Mouse (Mus musculus): ENCODE data around the gene Col1a1. TPM values are rescaled to one million over a fixed set of nuclear protein-coding genes. Genes with fewer than 3 reads are reported as not detected.

Gene Col1a1
- polyA plus RNA-seq, 1 experiment from 2014 or later: 4,242 TPM

DNA sequence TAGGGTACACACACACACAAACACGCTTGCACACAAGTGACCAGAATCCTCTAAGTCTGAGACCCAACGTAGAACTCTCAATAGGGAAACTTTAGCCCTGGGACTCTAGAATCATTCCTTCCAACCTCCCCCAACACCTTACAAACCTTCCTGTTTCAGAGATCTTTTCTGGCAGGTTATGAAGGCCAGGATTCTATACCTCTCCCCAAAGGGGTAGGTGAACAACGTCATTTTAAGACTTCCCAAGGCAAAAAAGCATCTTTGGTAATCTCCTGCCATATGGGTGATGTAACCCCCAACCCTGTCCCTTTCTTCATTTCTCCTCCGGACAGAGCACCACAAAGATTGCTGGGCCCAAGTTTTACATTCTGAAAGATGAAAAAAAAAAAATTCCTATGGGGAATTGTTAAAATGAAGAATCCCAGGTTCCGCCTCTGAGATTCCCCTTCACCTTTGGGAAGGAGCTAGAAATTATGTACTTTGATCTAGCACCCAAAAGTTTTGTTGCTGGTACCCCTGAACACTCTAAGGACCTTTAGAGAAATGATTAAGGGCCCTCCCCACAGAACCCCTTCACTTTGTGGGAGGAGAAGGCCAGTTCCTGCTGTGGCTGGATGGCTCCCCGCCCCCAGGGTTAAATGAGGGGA lies 54.2 kb downstream of the Col1a1 start:
- Histone ChIP-seq H3K4me1 (peaks cover 71% of the 10 kb centered on the region), H3K36me3 (peaks cover 3% of the 10 kb centered on the region; the same call in 1 of the 2 replicates), H3K27ac (replicated peaks) (peak overlapping the region; percentile 95), H3K27me3 (no peaks in the 10 kb centered on the region), H3K4me3 (replicated peaks) (peak overlapping the region; percentile 91), H3K9me3 (replicated peaks) (no peaks in the 10 kb centered on the region), H3K4me2 (replicated peaks) (peak overlapping the region; percentile 94), H3K9ac (peak overlapping the region; percentile 93; the same call in 1 of the 2 replicates)
- no peak for ATAC-seq (ENCODE audit: insufficient number of reproducible peaks, low FRiP score, low TSS enrichment, low read depth)
- WGBS: 40% methylated on average over 6 of the region's 6 CpGs

DNA sequence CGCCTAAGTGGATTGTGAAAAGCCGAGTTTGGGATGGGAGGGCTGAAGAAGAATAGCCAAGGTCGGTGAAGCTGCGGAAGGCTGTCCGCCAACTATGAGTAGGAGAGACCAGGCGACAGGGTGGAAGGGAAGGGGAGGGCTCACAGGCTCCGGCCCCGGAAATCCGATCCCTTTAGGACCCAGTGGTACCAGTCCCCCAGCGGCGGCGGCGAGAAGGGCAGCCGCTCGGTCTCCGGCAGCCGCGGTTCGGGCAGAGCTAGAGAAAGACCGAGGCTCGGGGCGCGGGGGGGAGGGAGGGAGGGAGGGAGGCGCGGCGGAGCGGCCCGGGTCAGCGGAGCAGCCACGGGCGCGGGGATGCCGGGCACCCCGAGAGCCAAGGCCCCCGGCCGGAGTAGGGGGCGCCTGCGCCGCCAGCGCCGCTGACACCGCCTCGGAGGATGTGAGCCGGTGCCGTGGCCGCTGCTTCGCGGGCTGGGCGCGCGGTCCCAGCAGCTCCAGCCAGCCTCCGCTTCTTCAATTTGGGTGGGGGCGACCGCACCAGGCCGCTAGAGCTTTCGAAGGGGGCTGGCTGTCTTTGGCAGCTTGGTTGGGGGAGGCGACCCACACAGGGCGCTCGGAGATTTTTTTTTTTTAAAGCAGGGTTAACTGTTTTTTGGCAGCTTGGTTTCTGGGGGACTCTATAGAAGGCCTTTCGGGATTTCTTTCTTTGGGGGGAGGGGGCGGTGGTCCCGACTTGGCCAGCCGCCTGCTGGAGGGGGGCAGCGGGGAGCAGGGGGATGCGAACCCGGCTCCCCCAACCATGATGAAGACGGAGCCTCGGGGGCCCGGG lies 54.9 kb downstream of the Col1a1 start, which contains the start of gene Ppp1r9b:
TSS of gene Ppp1r9b (plus strand) at position 287 of the 829 bp plus-strand sequence.
- WGBS: under 1% methylated on average over 65 of the region's 69 CpGs

DNA sequence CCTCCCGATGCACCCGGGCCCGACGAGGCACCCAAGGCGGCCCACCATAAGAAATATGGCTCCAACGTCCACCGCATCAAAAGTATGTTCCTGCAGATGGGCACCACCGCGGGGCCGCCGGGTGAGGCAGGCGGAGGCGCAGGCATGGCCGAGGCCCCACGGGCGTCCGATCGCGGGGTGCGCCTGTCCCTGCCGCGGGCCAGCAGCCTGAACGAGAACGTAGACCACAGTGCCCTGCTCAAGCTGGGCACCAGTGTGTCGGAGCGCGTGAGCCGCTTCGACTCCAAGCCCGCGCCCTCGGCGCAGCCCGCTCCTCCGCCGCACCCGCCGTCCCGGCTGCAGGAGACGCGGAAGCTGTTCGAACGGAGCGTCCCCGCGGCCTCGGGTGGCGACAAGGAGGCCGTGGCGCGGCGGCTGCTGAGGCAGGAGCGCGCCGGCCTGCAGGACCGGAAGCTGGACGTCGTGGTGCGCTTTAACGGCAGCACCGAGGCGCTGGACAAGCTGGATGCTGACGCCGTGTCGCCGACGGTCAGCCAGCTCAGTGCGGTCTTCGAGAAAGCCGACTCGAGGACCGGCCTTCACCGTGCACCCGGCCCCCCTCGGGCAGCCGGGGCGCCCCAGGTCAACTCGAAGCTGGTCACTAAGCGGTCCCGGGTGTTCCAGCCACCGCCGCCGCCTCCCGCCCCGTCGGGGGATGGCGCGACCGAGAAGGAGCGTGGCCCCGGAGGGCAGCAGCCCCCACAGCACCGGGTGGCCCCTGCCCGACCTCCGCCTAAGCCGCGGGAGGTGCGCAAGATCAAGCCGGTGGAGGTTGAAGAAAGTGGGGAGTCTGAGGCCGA lies 55.8 kb downstream of the Col1a1 start:
- Histone ChIP-seq H3K36me3 (peaks cover 13% of the 10 kb centered on the region), H3K4me3 (replicated peaks) (peak overlapping the region; percentile 91), H3K27ac (replicated peaks) (peak overlapping the region; percentile 95), H3K4me1 (peaks cover 81% of the 10 kb centered on the region), H3K9ac (peak overlapping the region; percentile 93), H3K27me3 (no peaks in the 10 kb centered on the region), H3K9me3 (replicated peaks) (no peaks in the 10 kb centered on the region), H3K4me2 (replicated peaks) (peak overlapping the region; percentile 94)
- under 1% methylated on average over 99 of the region's 99 CpGs for WGBS
- no peak for ATAC-seq (ENCODE audit: insufficient number of reproducible peaks, low FRiP score, low TSS enrichment, low read depth)

More for the DNA sequence above, 54.9 kb downstream of the Col1a1 start, which contains the start of gene Ppp1r9b:
- peak within 1 kb of the TSS; percentile 91 for H3K4me3 ChIP-seq (replicated peaks)
- peaks cover 78% of the 10 kb centered on the region for H3K4me1 ChIP-seq
- H3K9ac ChIP-seq: peak within 1 kb of the TSS; percentile 93
- peaks cover 6% of the 10 kb centered on the region; the same call in 1 of the 2 replicates for H3K36me3 ChIP-seq
- no peaks in the 10 kb centered on the region for H3K9me3 ChIP-seq (replicated peaks)
- peak within 1 kb of the TSS; percentile 94 for H3K4me2 ChIP-seq (replicated peaks)
- peak; percentile 85 for ATAC-seq (ENCODE audit: insufficient number of reproducible peaks, low FRiP score, low TSS enrichment, low read depth)
- H3K27ac ChIP-seq (replicated peaks): peak within 1 kb of the TSS; percentile 95
- H3K27me3 ChIP-seq: no peaks in the 10 kb centered on the region

DNA sequence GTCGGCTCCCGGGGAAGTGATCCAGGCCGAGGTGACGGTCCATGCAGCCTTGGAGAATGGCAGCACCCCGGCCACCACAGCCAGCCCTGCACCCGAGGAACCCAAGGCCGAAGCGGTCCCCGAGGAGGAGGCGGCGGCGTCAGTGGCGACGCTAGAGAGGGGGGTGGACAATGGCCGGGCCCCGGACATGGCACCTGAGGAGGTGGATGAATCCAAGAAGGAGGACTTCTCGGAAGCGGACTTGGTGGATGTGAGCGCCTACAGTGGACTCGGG lies 56.4 kb downstream of the Col1a1 start:
- 1% methylated on average over 20 of the region's 20 CpGs for WGBS
- Histone ChIP-seq H3K4me3 (replicated peaks) (peak overlapping the region; percentile 91), H3K36me3 (peaks cover 18% of the 10 kb centered on the region), H3K9ac (peak overlapping the region; percentile 93), H3K9me3 (replicated peaks) (no peaks in the 10 kb centered on the region), H3K4me1 (peaks cover 78% of the 10 kb centered on the region), H3K27me3 (no peaks in the 10 kb centered on the region), H3K4me2 (replicated peaks) (peak overlapping the region; percentile 94), H3K27ac (replicated peaks) (peak overlapping the region; percentile 61)
- no peak for ATAC-seq (ENCODE audit: insufficient number of reproducible peaks, low FRiP score, low TSS enrichment, low read depth)

DNA sequence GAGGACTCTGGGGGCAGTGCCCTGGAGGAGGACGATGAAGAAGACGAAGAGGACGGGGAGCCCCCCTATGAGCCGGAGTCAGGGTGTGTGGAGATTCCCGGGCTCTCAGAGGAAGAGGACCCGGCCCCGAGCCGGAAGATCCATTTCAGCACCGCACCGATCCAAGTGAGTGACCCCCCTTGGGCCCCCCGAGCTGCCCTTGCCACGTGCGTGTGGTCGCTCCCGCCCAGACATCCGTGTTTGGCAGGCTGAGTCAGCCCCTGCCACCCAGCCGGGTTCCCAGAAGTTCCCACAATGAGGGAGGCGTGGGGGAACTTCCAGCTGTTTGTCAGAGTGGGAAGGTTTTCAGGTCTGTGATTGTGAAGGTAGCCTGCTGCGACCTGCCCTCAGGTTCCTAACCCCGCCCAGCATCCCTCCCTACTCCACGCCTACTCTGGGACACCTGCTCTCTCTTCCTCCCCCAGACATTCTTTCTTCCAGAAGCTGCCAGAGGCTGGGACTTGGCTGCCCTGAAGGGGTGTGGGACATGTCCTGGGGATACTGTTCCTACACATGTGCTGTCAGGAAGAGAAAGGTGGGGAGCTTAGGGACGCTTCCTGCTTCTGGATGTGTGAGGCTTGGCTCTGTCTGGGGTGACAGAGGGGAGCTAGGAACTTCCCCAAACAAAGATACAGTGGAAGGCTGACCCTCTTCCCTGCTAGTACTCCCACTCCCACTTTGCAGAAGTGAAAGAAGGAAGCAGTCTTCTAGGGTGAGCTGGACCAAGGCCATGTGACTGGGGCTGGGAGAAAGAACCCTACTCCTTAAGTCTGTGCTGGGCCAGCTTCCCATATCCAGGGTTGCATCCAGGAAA lies 57.0 kb downstream of the Col1a1 start:
- peak overlapping the region; percentile 61 for H3K27ac ChIP-seq (replicated peaks)
- H3K9ac ChIP-seq: peak overlapping the region; percentile 93
- peaks cover 78% of the 10 kb centered on the region for H3K4me1 ChIP-seq
- no peaks in the 10 kb centered on the region for H3K9me3 ChIP-seq (replicated peaks)
- peaks cover 24% of the 10 kb centered on the region for H3K36me3 ChIP-seq
- H3K27me3 ChIP-seq: no peaks in the 10 kb centered on the region
- WGBS: 2% methylated on average over 22 of the region's 22 CpGs
- ATAC-seq (ENCODE audit: insufficient number of reproducible peaks, low FRiP score, low TSS enrichment, low read depth): peak; percentile 8; the same call in 1 of the 2 replicates
- H3K4me3 ChIP-seq (replicated peaks): peak overlapping the region; percentile 91
- peak overlapping the region; percentile 94 for H3K4me2 ChIP-seq (replicated peaks)

DNA sequence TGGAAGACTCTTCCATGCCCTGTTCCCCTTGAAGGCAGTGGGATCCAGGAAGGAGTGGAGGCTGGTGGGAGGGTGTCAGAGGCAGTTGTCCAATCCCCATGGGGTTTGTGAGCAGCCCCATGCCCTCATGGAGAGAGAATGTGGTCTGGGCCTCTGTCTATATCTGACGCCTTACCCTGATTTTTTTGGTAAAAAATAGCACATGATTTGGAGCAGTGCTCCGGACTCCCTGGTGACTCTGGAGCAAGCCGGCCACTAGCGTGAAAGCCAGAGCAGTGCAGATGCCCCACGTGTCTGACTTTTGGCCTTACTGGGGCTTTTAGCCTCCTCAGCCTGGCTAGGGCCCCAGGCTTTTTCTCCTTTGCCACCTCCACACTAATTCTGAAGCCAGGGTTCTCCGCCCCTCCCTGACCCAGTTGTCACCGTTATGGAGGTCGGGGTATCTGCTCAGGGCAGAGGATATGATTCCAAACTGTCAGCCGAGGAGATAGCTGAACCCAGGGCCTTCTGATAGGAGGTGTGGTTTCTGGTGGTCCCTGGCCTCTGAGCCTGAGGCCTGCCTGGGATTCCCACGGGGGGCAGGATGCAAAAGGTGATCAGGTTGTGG lies 58.3 kb downstream of the Col1a1 start:
- H3K27me3 ChIP-seq: no peaks in the 10 kb centered on the region
- WGBS: 43% methylated on average over 10 of the region's 10 CpGs
- peaks cover 66% of the 10 kb centered on the region for H3K4me1 ChIP-seq
- H3K4me3 ChIP-seq (replicated peaks): peak overlapping the region; percentile 91
- peak overlapping the region; percentile 93 for H3K9ac ChIP-seq
- H3K36me3 ChIP-seq: peaks cover 36% of the 10 kb centered on the region
- no peak for ATAC-seq (ENCODE audit: insufficient number of reproducible peaks, low FRiP score, low TSS enrichment, low read depth)
- peak overlapping the region; percentile 94 for H3K4me2 ChIP-seq (replicated peaks)
- no peaks in the 10 kb centered on the region for H3K9me3 ChIP-seq (replicated peaks)
- H3K27ac ChIP-seq (replicated peaks): peak overlapping the region; percentile 44

DNA sequence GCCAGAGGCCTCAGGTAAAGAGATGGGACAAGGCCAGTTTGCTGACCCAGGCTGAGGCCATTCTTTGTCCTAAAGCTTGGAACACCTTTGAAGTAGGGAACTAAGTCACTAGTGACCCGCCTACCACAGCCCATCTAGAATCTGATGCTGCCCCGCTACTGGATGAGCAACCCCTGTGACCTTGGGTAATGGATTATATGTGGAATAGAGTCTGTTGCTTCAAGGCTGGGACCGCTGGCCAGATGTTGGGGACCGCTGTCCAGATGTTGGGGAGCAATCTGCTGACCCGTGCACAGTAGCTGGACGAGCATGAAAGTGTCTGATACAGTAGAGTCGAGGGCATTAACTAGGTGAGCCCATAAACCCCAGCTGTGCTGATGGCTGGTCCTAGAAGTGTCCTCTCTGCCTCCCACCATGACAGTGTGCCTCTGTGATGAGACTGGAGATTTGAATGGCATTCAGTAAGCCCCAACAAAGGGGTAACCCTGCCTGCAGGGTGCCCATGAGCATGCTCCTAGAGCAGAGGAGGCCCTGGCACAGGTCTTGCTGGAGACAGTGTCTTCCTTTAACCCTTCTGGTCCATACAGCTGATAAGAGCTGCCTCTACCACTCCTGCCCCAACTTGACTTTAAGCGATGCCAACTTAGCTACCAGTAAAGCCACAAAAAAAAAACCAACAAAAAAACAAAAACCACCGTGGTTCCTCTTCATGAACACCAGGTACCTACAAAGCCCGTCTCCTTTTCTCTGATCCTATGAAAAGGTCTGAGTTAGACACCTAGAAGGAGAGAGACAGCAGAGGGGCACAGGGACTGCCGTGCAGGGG lies 59.1 kb downstream of the Col1a1 start:
- no peak overlapping the region for H3K27ac ChIP-seq (replicated peaks)
- peaks cover 44% of the 10 kb centered on the region for H3K36me3 ChIP-seq
- H3K9ac ChIP-seq: no peak overlapping the region
- 82% methylated on average over 11 of the region's 11 CpGs for WGBS
- peaks cover 64% of the 10 kb centered on the region for H3K4me1 ChIP-seq
- no peak for ATAC-seq (ENCODE audit: insufficient number of reproducible peaks, low FRiP score, low TSS enrichment, low read depth)
- H3K9me3 ChIP-seq (replicated peaks): no peaks in the 10 kb centered on the region
- H3K4me2 ChIP-seq (replicated peaks): peak overlapping the region; percentile 94
- H3K27me3 ChIP-seq: no peaks in the 10 kb centered on the region
- H3K4me3 ChIP-seq (replicated peaks): peak overlapping the region; percentile 91

DNA sequence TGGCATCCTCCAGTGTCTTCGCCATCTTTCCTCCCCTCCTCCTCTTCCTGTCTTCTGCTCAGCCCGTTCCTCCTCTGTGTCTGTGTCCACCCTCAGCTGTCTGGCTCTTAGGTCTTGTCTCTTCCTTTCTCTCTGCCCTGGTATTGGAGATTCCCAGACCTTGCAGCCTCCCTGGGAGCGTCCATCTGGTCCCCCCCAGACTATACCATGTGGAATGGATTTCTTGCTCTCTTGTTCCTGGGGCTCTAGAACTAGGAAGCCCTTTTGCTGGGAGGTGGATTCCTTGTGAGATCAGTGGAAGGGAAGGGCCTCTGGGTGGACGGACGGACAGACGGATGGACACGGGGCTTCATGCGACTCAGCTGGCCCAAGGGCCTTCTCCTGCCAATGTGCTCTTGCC lies 60.1 kb downstream of the Col1a1 start:
- H3K4me2 ChIP-seq (replicated peaks): peak overlapping the region; percentile 94; the same call in 1 of the 2 replicates
- WGBS: 72% methylated on average over 8 of the region's 8 CpGs
- no peaks in the 10 kb centered on the region for H3K9me3 ChIP-seq (replicated peaks)
- no peak overlapping the region for H3K27ac ChIP-seq (replicated peaks)
- H3K27me3 ChIP-seq: no peaks in the 10 kb centered on the region
- no peak for ATAC-seq (ENCODE audit: insufficient number of reproducible peaks, low FRiP score, low TSS enrichment, low read depth)
- H3K9ac ChIP-seq: no peak overlapping the region
- H3K4me1 ChIP-seq: peaks cover 68% of the 10 kb centered on the region
- peaks cover 47% of the 10 kb centered on the region for H3K36me3 ChIP-seq
- H3K4me3 ChIP-seq (replicated peaks): no peak overlapping the region

DNA sequence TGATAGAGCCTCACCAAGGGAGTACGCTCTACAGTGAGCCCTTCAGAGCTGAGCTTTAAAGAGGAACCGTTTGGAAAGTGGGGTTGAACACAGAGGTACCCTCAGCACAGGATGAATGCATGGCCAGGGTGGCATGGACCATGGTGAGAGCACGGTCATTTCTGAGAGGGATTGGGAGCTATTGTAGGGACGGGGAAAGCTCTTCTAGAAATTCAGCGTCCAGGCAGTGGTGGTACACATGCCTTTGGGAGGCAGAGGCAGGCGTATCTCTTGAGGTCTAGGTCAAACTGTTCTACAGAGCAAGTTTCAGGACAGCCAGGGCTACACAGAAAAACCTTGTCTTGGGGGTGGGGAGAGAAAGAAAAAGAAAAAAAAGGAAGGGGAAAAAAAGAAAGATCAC lies 61.0 kb downstream of the Col1a1 start:
- no peak overlapping the region for H3K4me2 ChIP-seq (replicated peaks)
- no peak overlapping the region for H3K9ac ChIP-seq
- no peaks in the 10 kb centered on the region for H3K27me3 ChIP-seq
- no peak for ATAC-seq (ENCODE audit: insufficient number of reproducible peaks, low FRiP score, low TSS enrichment, low read depth)
- WGBS: 93% methylated on average over 6 of the region's 6 CpGs
- no peak overlapping the region for H3K27ac ChIP-seq (replicated peaks)
- no peak overlapping the region for H3K4me3 ChIP-seq (replicated peaks)
- H3K9me3 ChIP-seq (replicated peaks): no peaks in the 10 kb centered on the region
- peaks cover 67% of the 10 kb centered on the region for H3K4me1 ChIP-seq
- peaks cover 55% of the 10 kb centered on the region for H3K36me3 ChIP-seq

Measured in embryonic facial prominence, embryonic 15.5 days (tissue).